Mouse (Mus musculus) layer of hippocampus, adult 9-11 months (tissue): ENCODE data around the gene Neurog3.
A peak's percentile ranks its signal among the peaks of the same experiment; 100 is the strongest.

ENCODE experiments used
- DNase-seq: peaks from one replicate; pipeline ENCODE4 v3.0.0; 2022

Gene Neurog3

GRCm38 (mm10) chr10:62132691-62133281, at the start of gene Neurog3:
Neurog3 (plus strand) TSS chr10:62133090.
- DNase-seq = no peak

DNA sequence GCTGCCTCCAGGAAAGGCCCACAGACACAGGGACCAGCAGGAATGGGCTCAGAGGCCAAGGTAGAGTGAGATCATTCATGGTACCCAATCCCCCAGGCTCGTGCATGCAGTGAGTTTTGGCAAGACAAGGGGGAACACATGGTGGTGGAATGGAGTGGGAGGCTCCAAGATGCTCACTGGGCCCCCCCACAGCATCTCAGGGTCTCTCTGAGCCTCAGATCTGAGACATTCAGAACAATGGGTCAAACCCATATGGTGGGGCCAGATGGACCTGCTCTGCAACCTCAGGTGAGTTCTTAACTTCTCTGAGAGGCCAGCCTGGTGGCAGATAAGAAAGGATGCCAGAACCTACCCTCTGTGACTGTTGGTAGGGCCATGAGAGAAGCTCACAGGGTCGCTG, 46.8 kb upstream of the Neurog3 start:
- peak; percentile 26 for DNase-seq

GRCm38 (mm10) chr10:62086826-62087225, 46.1 kb upstream of the Neurog3 start:
- DNase-seq = no peak

GRCm38 (mm10) chr10:62088411-62088810, 44.5 kb upstream of the Neurog3 start:
- DNase-seq = no peak

GRCm38 (mm10) chr10:62089071-62089470, 43.8 kb upstream of the Neurog3 start:
- peak; percentile 17 for DNase-seq

DNA sequence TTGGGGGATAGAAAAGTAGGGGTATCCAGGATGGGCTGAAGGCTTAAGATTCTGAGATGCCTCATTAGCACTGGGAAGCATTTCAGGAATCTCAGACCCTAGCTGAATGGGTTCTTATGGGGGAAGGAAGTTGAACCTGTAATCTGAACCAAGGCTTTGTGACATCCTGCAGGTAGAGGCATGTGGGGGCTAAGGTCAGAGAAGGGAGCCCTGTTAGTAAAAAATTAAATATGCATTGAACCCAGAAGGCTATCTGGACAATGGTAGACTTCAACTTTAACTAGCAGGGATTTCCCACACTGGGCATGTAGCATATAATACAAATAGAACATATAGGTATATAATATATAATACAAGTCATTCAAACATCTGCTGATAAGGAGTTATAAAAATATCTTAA, 43.4 kb upstream of the Neurog3 start:
- no peak for DNase-seq

DNA sequence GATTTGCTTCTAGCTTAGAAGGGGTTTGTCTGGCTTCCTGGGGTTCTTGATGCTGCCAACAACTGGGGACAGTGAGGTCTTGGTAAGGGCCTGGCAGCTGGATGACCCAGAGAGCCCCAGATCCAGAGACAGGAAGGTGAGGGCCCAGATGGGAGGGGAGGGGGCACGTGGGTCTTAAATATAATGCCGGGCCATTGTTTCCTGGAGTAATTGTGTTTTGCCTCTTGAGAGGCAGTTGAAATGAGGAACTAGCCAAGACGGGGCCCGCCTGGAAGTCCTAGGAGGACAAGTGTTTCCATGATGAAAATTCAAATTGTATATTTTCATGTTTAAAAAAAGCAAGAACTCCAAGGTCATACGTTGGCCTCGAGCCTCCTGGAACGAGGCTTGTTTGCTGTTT, 39.0 kb upstream of the Neurog3 start:
- DNase-seq = no peak

DNA sequence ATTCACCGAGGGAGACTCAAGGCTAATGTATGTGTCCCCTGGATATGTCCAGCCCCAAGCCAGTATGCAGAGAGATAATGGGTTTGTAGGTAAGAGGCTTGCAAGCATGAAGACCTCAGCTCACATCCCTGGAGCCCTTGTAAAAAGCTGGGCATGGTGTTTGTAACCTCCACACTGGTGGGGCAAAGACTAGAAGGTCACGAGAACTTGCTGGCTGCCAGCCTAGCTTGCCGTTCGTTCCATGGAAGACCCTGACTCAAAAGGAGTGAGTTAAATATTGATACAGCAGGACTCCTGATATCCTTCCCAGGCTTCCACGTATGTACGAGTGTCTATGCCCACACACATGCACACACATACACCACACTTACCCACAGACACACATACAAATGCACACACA, 38.5 kb upstream of the Neurog3 start:
- DNase-seq = no peak

- no peak for DNase-seq
These were observed 33.0 kb upstream of the Neurog3 start for GRCm38 (mm10) chr10:62099749-62100403.

- peak; percentile 93 for DNase-seq
These were observed 31.1 kb upstream of the Neurog3 start for GRCm38 (mm10) chr10:62101504-62102439.

GRCm38 (mm10) chr10:62104835-62105576, 27.9 kb upstream of the Neurog3 start:
- peak; percentile 46 for DNase-seq

GRCm38 (mm10) chr10:62107048-62107447, 25.8 kb upstream of the Neurog3 start:
- DNase-seq = no peak

GRCm38 (mm10) chr10:62110504-62111206, 22.2 kb upstream of the Neurog3 start:
- peak; percentile 83 for DNase-seq

DNA sequence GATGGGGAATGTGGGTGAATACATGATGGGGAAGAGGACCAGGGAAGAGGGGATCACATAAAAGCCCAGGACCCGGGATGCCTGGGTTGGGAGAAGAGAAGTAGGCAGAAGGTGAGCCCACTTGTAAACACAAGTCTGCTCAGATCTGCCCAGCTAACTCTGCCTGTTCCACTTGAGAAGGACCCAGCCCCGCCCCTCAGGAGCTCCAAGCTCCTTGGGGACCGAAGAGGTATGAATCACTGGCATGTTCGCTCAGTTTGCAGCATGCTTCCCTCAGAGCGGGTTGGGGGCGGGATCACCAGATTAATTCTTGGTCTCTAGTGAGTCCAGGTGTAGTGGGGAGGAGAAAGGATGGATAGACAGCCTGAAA, 21.7 kb upstream of the Neurog3 start:
- DNase-seq = no peak

DNA sequence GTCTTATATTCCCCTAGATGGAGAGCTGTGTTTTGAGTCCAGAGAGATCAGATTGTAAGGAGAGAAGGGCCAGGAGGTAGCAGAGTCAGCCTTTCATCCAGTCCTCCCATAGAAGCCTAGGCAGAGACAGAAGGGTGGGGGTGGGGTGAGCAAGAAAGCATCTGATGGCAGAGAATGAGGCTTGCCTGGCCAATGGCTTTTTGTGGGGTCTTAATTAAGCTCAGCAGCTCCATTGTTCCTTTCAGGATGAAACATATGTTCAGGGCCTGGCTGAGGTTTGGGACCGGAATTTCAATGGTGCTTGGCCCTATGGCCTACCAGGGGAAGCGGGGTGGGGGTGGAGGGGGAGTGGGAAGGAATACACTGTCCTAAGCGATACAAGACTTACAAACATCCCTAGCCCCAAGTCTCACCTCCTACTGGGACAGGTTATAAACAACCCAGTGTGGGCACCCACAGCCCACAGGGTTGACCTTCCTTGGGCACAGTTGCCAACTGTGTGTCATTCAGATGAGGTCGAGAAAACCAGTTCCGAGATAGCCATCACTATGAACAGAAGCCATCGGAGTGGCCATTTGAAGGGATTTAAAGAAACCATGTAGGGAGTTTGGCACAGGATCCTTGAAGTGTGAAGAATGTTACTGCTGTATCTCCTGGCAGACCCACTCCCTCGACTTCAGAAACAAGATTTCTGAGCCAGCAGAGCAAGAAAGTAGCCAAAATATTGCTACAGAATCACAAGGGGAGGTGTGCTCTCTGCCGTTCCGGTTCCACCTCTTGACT, 18.8 kb upstream of the Neurog3 start:
- DNase-seq = no peak

- no peak for DNase-seq
These were observed 5.8 kb upstream of the Neurog3 start for GRCm38 (mm10) chr10:62127137-62127536.

- DNase-seq = no peak
These were observed 5.1 kb upstream of the Neurog3 start for GRCm38 (mm10) chr10:62127711-62128231.

GRCm38 (mm10) chr10:62128316-62128951, 4.5 kb upstream of the Neurog3 start:
- peak; percentile 31 for DNase-seq

GRCm38 (mm10) chr10:62135696-62136470, 3.0 kb downstream of the Neurog3 start:
- DNase-seq = no peak

GRCm38 (mm10) chr10:62137150-62137549, 4.3 kb downstream of the Neurog3 start:
- DNase-seq = no peak
